Mouse (Mus musculus) midbrain, embryonic 16.5 days (tissue): Measurements from ENCODE around the gene Msantd3. TPM values are rescaled to one million over a fixed set of nuclear protein-coding genes. Genes with fewer than 3 reads are reported as not detected.

Experiments used
- ATAC-seq: fragments of 200-750 bp; cut with Nextera tagmentation; 2 replicates; pipeline ENCODE4 v1.8.0; 2017; ENCODE audit warnings: moderate TSS enrichment
- H3K27ac ChIP-seq: fragments of 300-500 bp; sonication (generic); 2 replicates; pipeline ENCODE4 v1.5.1; 2014; ENCODE audit warnings: mild to moderate bottlenecking, low read length, mixed read lengths
- H3K27me3 ChIP-seq: fragments of 300-500 bp; sonication (generic); 2 replicates; pipeline ENCODE4 v1.6.1; 2014; ENCODE audit warnings: low read depth, low read length, mixed read lengths; ENCODE audit not compliant: control insufficient read depth, insufficient read depth
- H3K36me3 ChIP-seq: fragments of 300-500 bp; sonication (generic); 2 replicates; pipeline ENCODE4 v1.6.1; 2014; ENCODE audit warnings: mild to moderate bottlenecking, low read length, moderate library complexity, mixed read lengths; ENCODE audit not compliant: control insufficient read depth, insufficient read depth
- H3K4me1 ChIP-seq: fragments of 300-500 bp; sonication (generic); 2 replicates; pipeline ENCODE4 v1.6.1; 2014; ENCODE audit warnings: mild to moderate bottlenecking, low read length, mixed read lengths; ENCODE audit not compliant: control insufficient read depth, insufficient read depth
- H3K4me2 ChIP-seq: fragments of 300-500 bp; sonication (generic); 2 replicates; pipeline ENCODE4 v1.6.1; 2014; ENCODE audit warnings: mild to moderate bottlenecking, low read length, mixed read lengths
- H3K4me3 ChIP-seq: fragments of 300-500 bp; sonication (generic); 2 replicates; pipeline ENCODE4 v1.5.1; 2014; ENCODE audit warnings: low read depth, mild to moderate bottlenecking, low read length, moderate library complexity, mixed read lengths
- H3K9ac ChIP-seq: fragments of 300-500 bp; sonication (generic); 2 replicates; pipeline ENCODE4 v1.6.1; 2014; ENCODE audit warnings: low read depth, low read length, mixed read lengths
- H3K9me3 ChIP-seq: fragments of 300-500 bp; sonication (generic); replicated peaks from 2 replicates; pipeline ENCODE4 v1.6.1; 2014; ENCODE audit warnings: mild to moderate bottlenecking, low read length, mixed read lengths; ENCODE audit not compliant: control insufficient read depth, poor library complexity, severe bottlenecking
- WGBS: fragments of 180-500 bp; shearing (Covaris S2); extraction: QIAGEN DNeasy Blood & Tissue Kit; methylation state at CpG from one replicate; pipeline ENCODE4 v1.1.7; 2014; 5-methylcytosine and 5-hydroxymethylcytosine counted together
- polyA plus RNA-seq: library from polyadenylated mRNA; unstranded; fragments of >200 nt; fragmentation: Nextera tagmentation; extraction: Ambion mirVana; gene quantifications from 2 replicates; pipeline ENCODE4 v1.2.1, GENCODE M21; 2015

Gene Msantd3
- polyA plus RNA-seq = 23.6 and 29.8 TPM in 2 replicates

GRCm38 (mm10) chr4:48539841-48540575, at the start of gene Msantd3:
Gene Msantd3 (plus strand): TSS chr4:48539935.
- Histone ChIP-seq H3K9me3 (no peaks in the 10 kb centered on the region), H3K4me1 (peaks cover 26% of the 10 kb centered on the region), H3K4me3 (peak within 1 kb of the TSS; percentile 78), H3K27me3 (no peaks in the 10 kb centered on the region), H3K4me2 (peak within 1 kb of the TSS; percentile 83), H3K9ac (peak within 1 kb of the TSS; percentile 94), H3K27ac (peak within 1 kb of the TSS; percentile 90), H3K36me3 (no peaks in the 10 kb centered on the region)
- ATAC-seq = peak; percentile 79
- under 1% methylated on average over 51 of the region's 86 CpGs for WGBS

DNA sequence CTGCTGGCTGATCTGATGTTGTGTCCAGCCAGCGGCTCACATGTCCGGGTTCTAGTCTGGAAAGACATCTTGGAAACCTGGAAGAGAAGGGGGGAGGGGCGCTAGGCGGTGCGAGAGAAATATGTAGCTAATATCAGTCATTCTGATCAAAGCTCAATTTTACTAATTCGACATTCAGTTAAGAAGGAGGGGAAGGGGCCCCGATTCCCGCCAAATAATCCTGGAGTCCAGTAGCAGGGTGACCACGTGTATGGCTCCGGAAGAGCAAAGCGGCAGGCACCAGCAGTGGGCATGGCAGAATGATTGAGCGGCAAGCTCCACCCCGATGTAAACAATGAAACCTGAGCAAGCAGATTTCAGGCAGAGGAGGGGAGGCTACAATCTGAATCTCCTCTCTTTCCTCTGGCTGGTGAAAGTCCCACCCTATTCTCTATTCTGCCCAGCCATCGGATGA, 48.4 kb upstream of the Msantd3 start:
- Histone ChIP-seq H3K9ac (peak overlapping the region; percentile 55), H3K27me3 (no peaks in the 10 kb centered on the region), H3K9me3 (no peaks in the 10 kb centered on the region), H3K4me1 (peaks cover 5% of the 10 kb centered on the region; the same call in 1 of the 2 replicates), H3K27ac (peak overlapping the region; percentile 22; the same call in 1 of the 2 replicates), H3K36me3 (no peaks in the 10 kb centered on the region), H3K4me2 (peak overlapping the region; percentile 62), H3K4me3 (peak overlapping the region; percentile 41)
- WGBS = 7% methylated on average over 14 of the region's 14 CpGs
- peak; percentile 64; the same call in 1 of the 2 replicates for ATAC-seq

DNA sequence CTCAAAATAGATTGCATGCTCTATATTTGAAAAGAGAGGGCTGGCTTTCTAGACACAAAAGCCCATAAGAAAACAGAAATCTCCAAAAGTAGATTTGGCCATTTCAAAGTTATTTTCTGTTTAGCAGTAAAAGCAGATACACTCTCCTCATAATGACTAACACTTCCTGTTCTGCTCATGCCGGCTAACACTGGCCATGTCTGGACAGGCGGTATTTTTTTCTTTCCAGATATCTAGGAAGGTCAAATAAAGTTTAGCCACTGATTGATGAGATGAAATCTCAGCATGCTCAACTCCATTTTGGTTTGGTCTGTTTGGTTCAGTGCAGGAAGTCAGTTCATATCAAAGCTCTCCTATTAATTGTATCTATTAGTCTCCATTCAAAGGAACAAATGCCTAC, 47.2 kb upstream of the Msantd3 start:
- no peaks in the 10 kb centered on the region for H3K36me3 ChIP-seq
- peaks cover 5% of the 10 kb centered on the region; the same call in 1 of the 2 replicates for H3K4me1 ChIP-seq
- no peaks in the 10 kb centered on the region for H3K27me3 ChIP-seq
- 97% methylated on average over 2 of the region's 2 CpGs for WGBS
- no peaks in the 10 kb centered on the region for H3K9me3 ChIP-seq
- H3K4me2 ChIP-seq = no peak overlapping the region
- H3K4me3 ChIP-seq = no peak overlapping the region
- no peak for ATAC-seq
- H3K9ac ChIP-seq = no peak overlapping the region
- H3K27ac ChIP-seq = no peak overlapping the region

- Histone ChIP-seq H3K9me3 (no peaks in the 10 kb centered on the region; the same call in 1 of the 2 replicates), H3K4me2 (no peak overlapping the region), H3K4me3 (no peak overlapping the region), H3K4me1 (no peaks in the 10 kb centered on the region), H3K36me3 (no peaks in the 10 kb centered on the region), H3K27me3 (no peaks in the 10 kb centered on the region), H3K27ac (no peak overlapping the region), H3K9ac (no peak overlapping the region)
- WGBS = 69% methylated on average over 2 of the region's 2 CpGs
- ATAC-seq = no peak
These were observed 28.9 kb upstream of the Msantd3 start for GRCm38 (mm10) chr4:48510861-48511260.

- WGBS = 85% methylated on average over 1 of the region's 1 CpGs
These were observed 10.2 kb upstream of the Msantd3 start for GRCm38 (mm10) chr4:48529559-48529958.

GRCm38 (mm10) chr4:48531804-48532601, 7.7 kb upstream of the Msantd3 start:
- Histone ChIP-seq H3K36me3 (no peaks in the 10 kb centered on the region), H3K4me2 (no peak overlapping the region), H3K9me3 (0 out of 2 replicates have a peak, but pooled peaks cover 3% of the 10 kb centered on the region), H3K4me3 (no peak overlapping the region), H3K9ac (no peak overlapping the region), H3K27ac (no peak overlapping the region), H3K4me1 (no peaks in the 10 kb centered on the region), H3K27me3 (no peaks in the 10 kb centered on the region)
- WGBS = 73% methylated on average over 11 of the region's 11 CpGs
- ATAC-seq = no peak

More at GRCm38 (mm10) chr4:48529559-48529958, 10.2 kb upstream of the Msantd3 start:
- Histone ChIP-seq H3K4me3 (no peak overlapping the region), H3K9ac (no peak overlapping the region), H3K9me3 (0 out of 2 replicates have a peak, but pooled peaks cover 3% of the 10 kb centered on the region), H3K36me3 (no peaks in the 10 kb centered on the region), H3K4me1 (no peaks in the 10 kb centered on the region), H3K4me2 (no peak overlapping the region), H3K27me3 (no peaks in the 10 kb centered on the region), H3K27ac (no peak overlapping the region)
- no peak for ATAC-seq

GRCm38 (mm10) chr4:48536275-48536674, 3.5 kb upstream of the Msantd3 start:
- no peak overlapping the region for H3K9ac ChIP-seq
- H3K4me3 ChIP-seq = no peak overlapping the region
- no peaks in the 10 kb centered on the region for H3K27me3 ChIP-seq
- H3K4me1 ChIP-seq = peaks cover 1% of the 10 kb centered on the region
- H3K27ac ChIP-seq = no peak overlapping the region
- WGBS = 84% methylated on average over 5 of the region's 5 CpGs
- no peak overlapping the region for H3K4me2 ChIP-seq
- no peaks in the 10 kb centered on the region for H3K9me3 ChIP-seq
- H3K36me3 ChIP-seq = no peaks in the 10 kb centered on the region
- no peak for ATAC-seq

GRCm38 (mm10) chr4:48537024-48537423, 2.7 kb upstream of the Msantd3 start:
- no peak overlapping the region for H3K9ac ChIP-seq
- ATAC-seq = no peak
- H3K27me3 ChIP-seq = no peaks in the 10 kb centered on the region
- H3K4me1 ChIP-seq = peaks cover 9% of the 10 kb centered on the region
- no peak overlapping the region for H3K4me3 ChIP-seq
- H3K27ac ChIP-seq = no peak overlapping the region
- H3K9me3 ChIP-seq = no peaks in the 10 kb centered on the region
- no peak overlapping the region for H3K4me2 ChIP-seq
- WGBS = 66% methylated on average over 5 of the region's 5 CpGs
- H3K36me3 ChIP-seq = no peaks in the 10 kb centered on the region

GRCm38 (mm10) chr4:48538581-48538980, 1.2 kb upstream of the Msantd3 start:
- no peaks in the 10 kb centered on the region for H3K9me3 ChIP-seq
- WGBS = 88% methylated on average over 2 of the region's 2 CpGs
- no peak overlapping the region for H3K4me3 ChIP-seq
- no peak overlapping the region for H3K4me2 ChIP-seq
- no peaks in the 10 kb centered on the region for H3K27me3 ChIP-seq
- no peak overlapping the region for H3K9ac ChIP-seq
- H3K36me3 ChIP-seq = no peaks in the 10 kb centered on the region
- ATAC-seq = no peak
- H3K4me1 ChIP-seq = peaks cover 16% of the 10 kb centered on the region
- H3K27ac ChIP-seq = no peak overlapping the region
